Mouse (Mus musculus) embryonic fibroblast, embryonic 13.5 days (primary cell): ENCODE measurements around the gene Polr3k.

Experiments
- CTCF ChIP-seq: IDR thresholded peaks from 2 replicates; pipeline ENCODE4 v1.5.1; 2011; ENCODE audit warnings: mild to moderate bottlenecking, control low read depth, low read length, moderate library complexity, borderline replicate concordance; ENCODE audit not compliant: insufficient read depth
- POLR2A ChIP-seq: IDR thresholded peaks from 2 replicates; pipeline ENCODE4 v1.6.1; 2011; ENCODE audit warnings: low read depth, mild to moderate bottlenecking, control low read depth, low read length, moderate library complexity

DNA sequence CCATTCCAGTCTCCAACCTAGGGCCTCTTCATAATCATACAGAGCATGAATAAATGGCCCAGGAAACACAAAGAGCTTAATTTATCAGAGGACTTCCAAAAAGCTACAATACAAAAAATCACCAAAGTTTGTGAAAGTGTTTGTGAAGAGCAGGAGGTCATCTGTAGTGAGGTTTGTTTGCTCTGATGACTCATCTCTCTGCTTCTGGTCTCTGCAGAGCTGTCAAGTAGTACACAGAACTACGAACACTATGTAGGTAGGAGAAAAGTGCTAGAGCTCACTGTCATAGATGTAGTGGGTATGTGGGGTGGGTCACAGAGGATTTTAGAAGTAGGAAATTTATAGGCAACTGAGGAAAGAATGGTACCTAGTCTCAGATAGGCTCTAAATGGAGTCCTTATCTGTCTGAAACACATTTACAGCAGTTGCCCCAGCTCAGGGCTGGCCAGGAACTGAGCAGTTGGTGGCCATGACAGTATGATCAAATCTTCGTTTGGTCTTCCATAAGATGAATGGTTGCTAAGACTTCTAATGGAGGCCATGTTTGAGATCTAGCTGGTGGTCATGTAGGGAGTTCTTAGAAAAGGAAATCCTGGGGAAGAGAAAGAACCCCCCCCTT, 35.0 kb upstream of the Polr3k start:
- TF ChIP-seq CTCF: no peak
- no peak for TF ChIP-seq POLR2A
